Mouse (Mus musculus) embryonic facial prominence, embryonic 14.5 days (tissue): ENCODE measurements around the gene Gbp2. TPM values are rescaled to one million over a fixed set of nuclear protein-coding genes. Genes with fewer than 3 reads are reported as not detected.
"Not testable (repeated sequence)": the region's sequence is repeated elsewhere in the genome, so short reads cannot be mapped to it uniquely, and the experiment has no call there.

Experiments used
- ATAC-seq: fragments of 200-750 bp; cut with Nextera tagmentation; 2 replicates; pipeline ENCODE4 v1.8.0; 2017; ENCODE audit warnings: low read depth, moderate number of reproducible peaks, moderate TSS enrichment
- DNase-seq: peaks from one replicate; pipeline ENCODE4 v3.0.0-alpha.2; 2015; ENCODE audit warnings: low spot score
- H3K27ac ChIP-seq: fragments of 300-500 bp; sonication (generic); replicated peaks from 2 replicates; pipeline ENCODE4 v1.5.1; 2014; ENCODE audit warnings: low read depth, mild to moderate bottlenecking, low read length, moderate library complexity
- H3K27me3 ChIP-seq: fragments of 300-500 bp; sonication (generic); replicated peaks from 2 replicates; pipeline ENCODE4 v1.6.1; 2014; ENCODE audit warnings: low read length; ENCODE audit not compliant: control insufficient read depth, insufficient read depth
- H3K36me3 ChIP-seq: fragments of 300-500 bp; sonication (generic); 2 replicates; pipeline ENCODE4 v1.6.1; 2014; ENCODE audit warnings: low read length, mixed read lengths; ENCODE audit not compliant: control insufficient read depth, insufficient read depth
- H3K4me1 ChIP-seq: fragments of 300-500 bp; sonication (generic); 2 replicates; pipeline ENCODE4 v1.6.1; 2014; ENCODE audit warnings: antibody characterized with exemption, low read length; ENCODE audit not compliant: control insufficient read depth, insufficient read depth
- H3K4me2 ChIP-seq: fragments of 300-500 bp; sonication (generic); 2 replicates; pipeline ENCODE4 v1.6.1; 2014; ENCODE audit warnings: low read depth, mild to moderate bottlenecking, low read length, moderate library complexity, mixed read lengths
- H3K4me3 ChIP-seq: fragments of 300-500 bp; sonication (generic); 2 replicates; pipeline ENCODE4 v1.5.1; 2014; ENCODE audit warnings: low read depth, mild to moderate bottlenecking, low read length
- H3K9ac ChIP-seq: fragments of 300-500 bp; sonication (generic); 2 replicates; pipeline ENCODE4 v1.6.1; 2014; ENCODE audit warnings: low read depth, mild to moderate bottlenecking, low read length, moderate library complexity, mixed read lengths
- H3K9me3 ChIP-seq: fragments of 300-500 bp; sonication (generic); 2 replicates; pipeline ENCODE4 v1.6.1; 2016; ENCODE audit warnings: low read length; ENCODE audit not compliant: control insufficient read depth
- WGBS: fragments of 180-500 bp; shearing (Covaris S2); extraction: QIAGEN DNeasy Blood & Tissue Kit; methylation state at CpG from one replicate; pipeline ENCODE4 v1.1.7; 2014; 5-methylcytosine and 5-hydroxymethylcytosine counted together
- microRNA-seq: library from miRNA; unstranded; fragments of <30 nt; microRNA quantifications from one replicate; pipeline ENCODE4, GENCODE M21; 2016; ENCODE audit warnings: borderline number of aligned reads
- polyA plus RNA-seq: library from polyadenylated mRNA; unstranded; fragments of >200 nt; fragmentation: Nextera tagmentation; extraction: Ambion mirVana; gene quantifications from 2 replicates; pipeline ENCODE4 v1.2.1, GENCODE M21; 2014

Gbp2 gene
- polyA plus RNA-seq, 1 experiment from 2014 or later: 1.8 TPM

DNA sequence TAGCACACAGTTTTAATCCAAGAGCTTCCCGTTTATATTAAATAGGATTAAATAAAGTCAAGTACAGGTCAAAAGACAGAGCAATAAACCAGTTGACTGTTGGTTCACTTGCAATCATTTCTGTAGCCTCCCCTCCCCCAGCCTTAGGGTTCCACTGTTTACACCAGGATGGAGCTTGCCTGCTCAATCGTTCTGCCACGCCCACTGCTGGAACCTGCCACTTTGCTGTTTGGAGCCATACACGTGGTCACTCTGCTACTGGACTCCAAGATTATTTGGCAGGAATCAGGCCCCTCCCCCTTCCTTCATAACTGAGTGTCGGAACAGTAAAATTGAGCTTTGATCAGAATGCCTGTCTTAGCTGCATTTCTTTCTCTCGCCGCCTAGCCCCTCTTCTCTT is 27.4 kb downstream of the Gbp2 start:
- DNase-seq: not testable (repeated sequence)

DNA sequence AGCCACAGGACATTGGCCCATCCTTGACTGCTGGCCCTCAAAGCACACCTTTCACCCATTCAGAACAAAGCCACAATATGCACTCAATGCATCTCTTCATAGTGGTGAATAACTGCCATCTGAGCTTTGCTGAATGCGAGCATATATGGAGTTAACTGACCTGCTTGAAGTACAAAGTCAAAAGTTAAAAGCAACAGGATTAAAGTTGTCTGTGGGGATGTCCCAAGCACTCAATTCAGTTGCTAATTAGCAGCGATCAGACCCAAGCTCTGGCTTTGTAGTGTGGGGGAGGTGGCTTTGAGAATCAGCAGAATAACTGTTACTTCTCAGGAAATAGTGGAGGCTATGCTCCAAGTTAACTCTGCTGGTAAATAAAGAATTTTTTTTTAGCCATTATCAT is 29.8 kb downstream of the Gbp2 start:
- no peak overlapping the region for H3K27ac ChIP-seq
- WGBS: 38% methylated on average over 2 of the region's 2 CpGs
- no peak overlapping the region for H3K9ac ChIP-seq
- ATAC-seq: no peak
- H3K9me3 ChIP-seq: no peaks in the 10 kb centered on the region
- H3K36me3 ChIP-seq: no peaks in the 10 kb centered on the region
- no peak overlapping the region for H3K4me2 ChIP-seq
- DNase-seq: no peak
- no peak overlapping the region for H3K4me3 ChIP-seq
- no peaks in the 10 kb centered on the region for H3K27me3 ChIP-seq
- H3K4me1 ChIP-seq: no peaks in the 10 kb centered on the region

More for the DNA sequence above, 27.4 kb downstream of the Gbp2 start:
- H3K9ac ChIP-seq, H3K36me3 ChIP-seq, H3K4me2 ChIP-seq, H3K4me3 ChIP-seq, H3K27me3 ChIP-seq, ATAC-seq, H3K27ac ChIP-seq, H3K4me1 ChIP-seq, H3K9me3 ChIP-seq: not testable (repeated sequence)
- 46% methylated on average over 5 of the region's 7 CpGs for WGBS

DNA sequence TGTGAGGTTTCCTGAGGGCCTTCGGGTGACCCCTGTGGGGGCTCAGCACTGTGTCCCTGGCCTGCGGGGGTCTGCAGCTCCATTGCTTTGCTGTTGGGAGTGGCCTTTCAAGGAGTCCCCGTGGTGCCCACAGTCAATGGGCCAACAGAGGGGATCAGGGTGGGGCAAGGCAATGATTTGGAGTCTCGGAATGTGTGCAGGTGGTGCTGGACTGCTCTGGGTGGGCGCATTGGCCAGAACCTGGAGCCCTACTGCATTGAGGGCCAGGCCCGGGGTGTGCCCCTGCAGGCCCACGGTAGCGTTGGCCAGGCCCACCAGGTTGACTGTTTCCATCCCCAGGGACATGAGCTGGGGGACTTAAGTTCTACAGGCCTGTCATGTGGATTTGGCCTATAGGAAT is 44.3 kb downstream of the Gbp2 start:
- WGBS: 93% methylated on average over 8 of the region's 8 CpGs
- Histone ChIP-seq H3K4me3 (no peak overlapping the region), H3K4me2 (no peak overlapping the region), H3K9ac (no peak overlapping the region), H3K4me1 (no peaks in the 10 kb centered on the region), H3K9me3 (no peaks in the 10 kb centered on the region), H3K36me3 (no peaks in the 10 kb centered on the region), H3K27me3 (no peaks in the 10 kb centered on the region), H3K27ac (no peak overlapping the region)
- DNase-seq (no peak), ATAC-seq (no peak)

DNA sequence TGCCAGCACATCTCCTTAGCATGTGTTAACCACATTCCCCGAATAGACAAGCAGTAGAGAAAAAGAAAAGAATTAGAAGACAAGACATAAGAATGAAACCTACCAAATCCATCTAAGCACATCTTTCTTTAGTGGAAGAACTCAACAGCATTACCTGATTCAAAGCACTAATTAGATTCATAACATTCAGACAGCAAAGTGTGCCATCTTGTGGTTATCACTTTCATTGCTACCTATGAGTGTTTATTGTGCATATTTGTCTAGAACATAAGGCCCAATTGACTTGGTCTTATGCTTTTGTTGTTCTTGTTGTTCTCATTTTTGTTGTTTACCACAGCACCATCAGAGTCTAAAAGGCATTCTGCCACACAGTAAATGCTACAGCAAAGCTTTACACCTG is 54.2 kb downstream of the Gbp2 start:
- Histone ChIP-seq H3K27ac (no peak overlapping the region), H3K36me3 (no peaks in the 10 kb centered on the region), H3K4me3 (no peak overlapping the region), H3K4me1 (no peaks in the 10 kb centered on the region), H3K9me3 (no peaks in the 10 kb centered on the region), H3K4me2 (no peak overlapping the region), H3K9ac (no peak overlapping the region), H3K27me3 (no peaks in the 10 kb centered on the region)
- no peak for DNase-seq
- WGBS: 74% methylated on average over 1 of the region's 1 CpGs
- no peak for ATAC-seq

Small RNA genes within 50 kb of the gene (microRNA-seq; reads per million reads assigned to microRNA genes)
- gene Mir6381: not detected

Other genes starting within 250 kb of the Gbp2 start
- 63.6 and 84.5 TPM in 2 replicates for gene Pdlim5, start 224.9 kb upstream of the Gbp2 start, polyA plus RNA-seq
- gene Gbp5, start 126.6 kb upstream of the Gbp2 start, polyA plus RNA-seq: 0.17 TPM in 1 of 2 replicates, not detected in the other
- gene Gbp7, start 90.3 kb upstream of the Gbp2 start, polyA plus RNA-seq: 3.9 and 4.4 TPM in 2 replicates
- 1.7 and 1.9 TPM in 2 replicates for gene Gbp3, start 60.6 kb upstream of the Gbp2 start, polyA plus RNA-seq
- gene Gbp2b, start 25.8 kb upstream of the Gbp2 start, polyA plus RNA-seq: 0.06 TPM in 1 of 2 replicates, not detected in the other
- gene Kyat3, start 80.4 kb downstream of the Gbp2 start, polyA plus RNA-seq: 14.9 and 18.7 TPM in 2 replicates
- 77.7 and 80.0 TPM in 2 replicates for gene Gtf2b, start 144.4 kb downstream of the Gbp2 start, polyA plus RNA-seq